Mouse (Mus musculus): Measurements from ENCODE around the gene Phf21a. TPM values are rescaled to one million over a fixed set of nuclear protein-coding genes. Genes with fewer than 3 reads are reported as not detected.

The Phf21a gene
- polyA plus RNA-seq, 1 experiment from 2014 or later = 34.1 TPM

- H3K9ac ChIP-seq (ENCODE audit: low read length) = no peak overlapping the region
- no peaks in the 10 kb centered on the region for H3K9me3 ChIP-seq (ENCODE audit: control insufficient read depth, low read length)
- H3K36me3 ChIP-seq (ENCODE audit: control insufficient read depth, insufficient read depth, low read length) = no peaks in the 10 kb centered on the region
- no peak for DNase-seq (ENCODE audit: low spot score)
- H3K4me1 ChIP-seq (ENCODE audit: control insufficient read depth, insufficient read depth, low read length) = no peaks in the 10 kb centered on the region
- WGBS = 84% methylated on average over 3 of the region's 3 CpGs
- no peaks in the 10 kb centered on the region for H3K27me3 ChIP-seq (ENCODE audit: control insufficient read depth, insufficient read depth, low read length)
- H3K4me3 ChIP-seq (ENCODE audit: low read depth, low read length) = no peak overlapping the region
- no peak overlapping the region for H3K27ac ChIP-seq (ENCODE audit: low read depth, low read length)
- no peak overlapping the region for H3K4me2 ChIP-seq (ENCODE audit: low read depth)
- no peak for ATAC-seq (ENCODE audit: insufficient read depth, low FRiP score, low TSS enrichment)
Measured at GRCm38 (mm10) chr2:92289335-92289734, 196.4 kb downstream of the Phf21a start.

- Histone ChIP-seq H3K9ac (ENCODE audit: low read length) (no peak overlapping the region), H3K27ac (ENCODE audit: low read depth, low read length) (no peak overlapping the region), H3K4me3 (ENCODE audit: low read depth, low read length) (no peak overlapping the region), H3K9me3 (ENCODE audit: control insufficient read depth, low read length) (no peaks in the 10 kb centered on the region), H3K4me1 (ENCODE audit: control insufficient read depth, insufficient read depth, low read length) (no peaks in the 10 kb centered on the region), H3K4me2 (ENCODE audit: low read depth) (no peak overlapping the region), H3K27me3 (ENCODE audit: control insufficient read depth, insufficient read depth, low read length) (no peaks in the 10 kb centered on the region), H3K36me3 (ENCODE audit: control insufficient read depth, insufficient read depth, low read length) (no peaks in the 10 kb centered on the region)
- 91% methylated on average over 3 of the region's 3 CpGs for WGBS
- DNase-seq (ENCODE audit: low spot score) (no peak), ATAC-seq (ENCODE audit: insufficient read depth, low FRiP score, low TSS enrichment) (no peak)
Measured at GRCm38 (mm10) chr2:92291526-92291925, 198.6 kb downstream of the Phf21a start.

DNA sequence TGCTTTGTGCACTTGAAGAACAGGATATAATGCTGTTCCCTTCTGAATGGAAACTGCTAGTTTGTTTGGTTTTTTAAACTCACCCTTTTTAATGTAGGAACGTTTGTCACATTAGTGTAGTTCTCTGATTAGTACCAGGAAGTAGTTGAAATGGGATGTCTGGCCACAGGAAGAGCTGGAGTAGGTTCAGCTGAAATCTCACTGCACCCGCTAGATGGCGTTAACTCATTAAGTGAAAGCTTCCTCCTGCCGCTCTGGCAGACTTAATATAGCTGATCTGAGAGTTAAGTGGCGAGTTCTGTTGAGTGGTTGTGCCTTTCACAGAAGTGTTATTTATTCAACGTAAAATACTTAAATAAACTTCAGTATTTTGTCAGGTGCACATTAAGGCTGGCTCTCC, 203.5 kb downstream of the Phf21a start:
- WGBS = 5% methylated on average over 6 of the region's 6 CpGs

DNA sequence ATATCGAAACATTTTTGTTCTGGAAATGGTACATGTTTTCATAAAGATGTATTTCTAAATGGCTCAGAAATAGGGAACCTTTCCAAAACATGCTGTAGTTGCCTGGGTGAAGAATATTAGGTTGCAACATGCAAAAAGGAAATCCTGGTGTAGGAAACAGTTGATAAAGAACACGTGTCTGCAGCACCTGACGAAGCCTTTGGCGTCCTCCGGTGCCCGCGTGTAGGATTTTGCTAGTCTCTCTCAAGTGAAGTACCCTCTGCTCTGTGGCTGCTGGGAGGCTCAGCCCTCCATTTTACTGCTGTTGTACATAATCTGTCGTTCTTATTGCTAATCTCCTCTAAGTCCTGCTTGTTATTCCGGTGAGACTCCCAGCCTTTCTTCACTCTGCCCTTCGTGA, 207.0 kb downstream of the Phf21a start:
- Histone ChIP-seq H3K9me3 (ENCODE audit: control insufficient read depth, low read length) (no peaks in the 10 kb centered on the region), H3K27me3 (ENCODE audit: control insufficient read depth, insufficient read depth, low read length) (no peaks in the 10 kb centered on the region), H3K4me3 (ENCODE audit: low read depth, low read length) (no peak overlapping the region), H3K4me2 (ENCODE audit: low read depth) (no peak overlapping the region), H3K36me3 (ENCODE audit: control insufficient read depth, insufficient read depth, low read length) (no peaks in the 10 kb centered on the region), H3K9ac (ENCODE audit: low read length) (no peak overlapping the region), H3K27ac (ENCODE audit: low read depth, low read length) (no peak overlapping the region), H3K4me1 (ENCODE audit: control insufficient read depth, insufficient read depth, low read length) (no peaks in the 10 kb centered on the region)
- 86% methylated on average over 10 of the region's 10 CpGs for WGBS
- ATAC-seq (ENCODE audit: insufficient read depth, low FRiP score, low TSS enrichment) = no peak
- no peak for DNase-seq (ENCODE audit: low spot score)

More for the DNA sequence above, 203.5 kb downstream of the Phf21a start:
- H3K27me3 ChIP-seq (ENCODE audit: control insufficient read depth, insufficient read depth, low read length) = no peaks in the 10 kb centered on the region
- no peaks in the 10 kb centered on the region for H3K9me3 ChIP-seq (ENCODE audit: control insufficient read depth, low read length)
- DNase-seq (ENCODE audit: low spot score) = peak; percentile 83
- no peaks in the 10 kb centered on the region for H3K4me1 ChIP-seq (ENCODE audit: control insufficient read depth, insufficient read depth, low read length)
- no peak overlapping the region for H3K9ac ChIP-seq (ENCODE audit: low read length)
- no peak for ATAC-seq (ENCODE audit: insufficient read depth, low FRiP score, low TSS enrichment)
- H3K4me2 ChIP-seq (ENCODE audit: low read depth) = no peak overlapping the region
- H3K4me3 ChIP-seq (ENCODE audit: low read depth, low read length) = no peak overlapping the region
- H3K36me3 ChIP-seq (ENCODE audit: control insufficient read depth, insufficient read depth, low read length) = no peaks in the 10 kb centered on the region
- H3K27ac ChIP-seq (ENCODE audit: low read depth, low read length) = no peak overlapping the region

DNA sequence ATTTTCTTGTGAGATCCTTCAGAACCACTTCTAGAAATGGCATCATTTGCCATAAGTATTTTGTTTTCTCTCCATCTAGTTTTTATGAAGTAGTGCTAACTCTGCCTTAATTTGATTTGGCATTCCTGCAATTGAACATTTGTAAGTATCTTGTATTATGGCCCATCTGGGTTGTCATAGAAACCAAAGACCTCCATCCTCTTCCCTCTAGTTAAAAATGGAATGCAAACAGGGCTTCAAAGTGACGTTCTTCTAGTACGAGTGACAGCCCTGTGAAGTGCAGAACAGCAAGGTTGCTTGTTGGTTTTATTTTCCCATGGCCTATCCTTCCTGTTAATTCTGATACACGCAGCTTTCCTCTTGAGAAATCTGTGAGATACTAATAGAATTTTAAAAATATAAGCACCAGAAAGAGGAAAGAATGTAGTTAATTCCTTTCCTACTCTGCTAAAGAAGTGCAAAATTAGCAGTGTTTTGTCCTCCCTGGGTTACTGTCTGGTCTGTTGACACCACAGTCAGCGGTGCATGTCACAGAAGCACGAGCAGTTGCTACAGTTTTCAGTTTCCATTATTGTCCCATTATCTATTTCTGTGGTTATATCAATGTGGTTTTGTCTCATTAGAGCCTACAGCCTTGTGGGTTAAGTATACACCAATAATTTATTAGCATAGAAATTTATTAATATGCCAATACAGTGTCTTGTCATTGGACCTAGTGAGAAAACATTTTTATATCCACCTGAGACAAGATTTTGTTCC, 209.1 kb downstream of the Phf21a start:
- H3K9me3 ChIP-seq (ENCODE audit: control insufficient read depth, low read length) = no peaks in the 10 kb centered on the region
- H3K4me3 ChIP-seq (ENCODE audit: low read depth, low read length) = no peak overlapping the region
- no peaks in the 10 kb centered on the region for H3K27me3 ChIP-seq (ENCODE audit: control insufficient read depth, insufficient read depth, low read length)
- ATAC-seq (ENCODE audit: insufficient read depth, low FRiP score, low TSS enrichment) = no peak
- H3K36me3 ChIP-seq (ENCODE audit: control insufficient read depth, insufficient read depth, low read length) = no peaks in the 10 kb centered on the region
- no peak overlapping the region for H3K4me2 ChIP-seq (ENCODE audit: low read depth)
- no peaks in the 10 kb centered on the region for H3K4me1 ChIP-seq (ENCODE audit: control insufficient read depth, insufficient read depth, low read length)
- DNase-seq (ENCODE audit: low spot score) = no peak
- no peak overlapping the region for H3K9ac ChIP-seq (ENCODE audit: low read length)
- no peak overlapping the region for H3K27ac ChIP-seq (ENCODE audit: low read depth, low read length)
- WGBS = 67% methylated on average over 5 of the region's 5 CpGs

DNA sequence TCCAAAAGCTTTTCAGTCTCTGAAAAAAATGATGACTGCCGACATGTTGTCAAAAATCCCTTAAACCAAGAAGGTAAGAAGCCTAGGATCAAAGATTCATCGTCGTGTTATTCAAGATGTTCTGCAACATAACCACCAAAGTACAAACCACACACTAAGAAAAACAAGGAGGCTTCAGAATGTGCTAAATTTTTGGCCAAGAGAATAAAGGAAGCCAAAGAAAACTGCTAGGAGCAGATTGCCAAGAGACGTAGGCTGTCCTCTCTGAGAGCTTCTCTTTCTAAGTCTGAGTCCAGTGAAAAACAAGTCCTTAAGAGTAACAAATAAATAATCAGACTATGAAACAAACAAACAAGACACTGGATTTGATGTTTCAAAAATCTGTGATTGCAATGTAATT, 219.6 kb downstream of the Phf21a start:
- H3K27ac ChIP-seq (ENCODE audit: low read depth, low read length) = no peak overlapping the region
- no peaks in the 10 kb centered on the region for H3K9me3 ChIP-seq (ENCODE audit: control insufficient read depth, low read length)
- no peak overlapping the region for H3K9ac ChIP-seq (ENCODE audit: low read length)
- ATAC-seq (ENCODE audit: insufficient read depth, low FRiP score, low TSS enrichment) (no peak), DNase-seq (ENCODE audit: low spot score) (no peak)
- H3K4me1 ChIP-seq (ENCODE audit: control insufficient read depth, insufficient read depth, low read length) = no peaks in the 10 kb centered on the region
- H3K4me3 ChIP-seq (ENCODE audit: low read depth, low read length) = no peak overlapping the region
- no peak overlapping the region for H3K4me2 ChIP-seq (ENCODE audit: low read depth)
- H3K36me3 ChIP-seq (ENCODE audit: control insufficient read depth, insufficient read depth, low read length) = no peaks in the 10 kb centered on the region
- H3K27me3 ChIP-seq (ENCODE audit: control insufficient read depth, insufficient read depth, low read length) = no peaks in the 10 kb centered on the region
- WGBS = 92% methylated on average over 4 of the region's 4 CpGs

DNA sequence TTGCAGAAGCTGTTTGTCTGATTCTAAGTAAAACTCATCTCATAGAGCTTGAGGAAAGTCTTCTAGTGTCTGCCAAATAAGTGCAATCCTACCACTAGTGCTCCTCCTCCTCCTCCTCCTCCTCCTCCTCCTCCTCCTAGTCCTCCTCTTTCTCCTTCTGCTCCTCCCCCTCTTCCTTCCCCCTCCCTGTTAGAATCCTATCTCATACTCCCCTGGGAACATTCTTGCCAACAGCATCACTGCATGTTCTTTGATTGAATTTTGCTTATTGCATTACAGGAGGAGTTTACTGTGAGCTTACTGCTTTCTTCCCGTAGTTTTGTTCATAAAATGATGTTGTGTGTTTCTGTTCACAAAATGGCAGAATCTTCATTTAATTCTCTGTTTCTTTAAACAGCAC, 221.1 kb downstream of the Phf21a start:
- 84% methylated on average over 1 of the region's 1 CpGs for WGBS
- Histone ChIP-seq H3K27me3 (ENCODE audit: control insufficient read depth, insufficient read depth, low read length) (no peaks in the 10 kb centered on the region), H3K4me2 (ENCODE audit: low read depth) (no peak overlapping the region), H3K36me3 (ENCODE audit: control insufficient read depth, insufficient read depth, low read length) (no peaks in the 10 kb centered on the region), H3K27ac (ENCODE audit: low read depth, low read length) (no peak overlapping the region), H3K9ac (ENCODE audit: low read length) (no peak overlapping the region), H3K4me3 (ENCODE audit: low read depth, low read length) (no peak overlapping the region), H3K4me1 (ENCODE audit: control insufficient read depth, insufficient read depth, low read length) (no peaks in the 10 kb centered on the region), H3K9me3 (ENCODE audit: control insufficient read depth, low read length) (no peaks in the 10 kb centered on the region)
- ATAC-seq (ENCODE audit: insufficient read depth, low FRiP score, low TSS enrichment) (no peak), DNase-seq (ENCODE audit: low spot score) (no peak)

GRCm38 (mm10) chr2:92316652-92317051, 223.7 kb downstream of the Phf21a start:
- DNase-seq (ENCODE audit: low spot score) = no peak
- WGBS = 71% methylated on average over 3 of the region's 3 CpGs
- no peak overlapping the region for H3K4me3 ChIP-seq (ENCODE audit: low read depth, low read length)

GRCm38 (mm10) chr2:92317228-92317627, 224.3 kb downstream of the Phf21a start:
- Histone ChIP-seq H3K4me2 (ENCODE audit: low read depth) (no peak overlapping the region), H3K4me3 (ENCODE audit: low read depth, low read length) (no peak overlapping the region), H3K27ac (ENCODE audit: low read depth, low read length) (no peak overlapping the region), H3K9ac (ENCODE audit: low read length) (no peak overlapping the region), H3K27me3 (ENCODE audit: control insufficient read depth, insufficient read depth, low read length) (no peaks in the 10 kb centered on the region), H3K4me1 (ENCODE audit: control insufficient read depth, insufficient read depth, low read length) (no peaks in the 10 kb centered on the region), H3K9me3 (ENCODE audit: control insufficient read depth, low read length) (no peaks in the 10 kb centered on the region), H3K36me3 (ENCODE audit: control insufficient read depth, insufficient read depth, low read length) (peaks cover 3% of the 10 kb centered on the region; the same call in 1 of the 2 replicates)
- DNase-seq (ENCODE audit: low spot score) (no peak), ATAC-seq (ENCODE audit: insufficient read depth, low FRiP score, low TSS enrichment) (no peak)
- WGBS = 95% methylated on average over 5 of the region's 5 CpGs

More at GRCm38 (mm10) chr2:92316652-92317051, 223.7 kb downstream of the Phf21a start:
- H3K27ac ChIP-seq (ENCODE audit: low read depth, low read length) = no peak overlapping the region
- H3K36me3 ChIP-seq (ENCODE audit: control insufficient read depth, insufficient read depth, low read length) = no peaks in the 10 kb centered on the region
- H3K27me3 ChIP-seq (ENCODE audit: control insufficient read depth, insufficient read depth, low read length) = no peaks in the 10 kb centered on the region
- no peak for ATAC-seq (ENCODE audit: insufficient read depth, low FRiP score, low TSS enrichment)
- no peak overlapping the region for H3K9ac ChIP-seq (ENCODE audit: low read length)
- no peak overlapping the region for H3K4me2 ChIP-seq (ENCODE audit: low read depth)
- no peaks in the 10 kb centered on the region for H3K4me1 ChIP-seq (ENCODE audit: control insufficient read depth, insufficient read depth, low read length)
- no peaks in the 10 kb centered on the region for H3K9me3 ChIP-seq (ENCODE audit: control insufficient read depth, low read length)

All from neural tube, embryonic 11.5 days (tissue).